Comparison of ENCODE assay signal across 24 mouse cellular contexts in the genomic region with DNA sequence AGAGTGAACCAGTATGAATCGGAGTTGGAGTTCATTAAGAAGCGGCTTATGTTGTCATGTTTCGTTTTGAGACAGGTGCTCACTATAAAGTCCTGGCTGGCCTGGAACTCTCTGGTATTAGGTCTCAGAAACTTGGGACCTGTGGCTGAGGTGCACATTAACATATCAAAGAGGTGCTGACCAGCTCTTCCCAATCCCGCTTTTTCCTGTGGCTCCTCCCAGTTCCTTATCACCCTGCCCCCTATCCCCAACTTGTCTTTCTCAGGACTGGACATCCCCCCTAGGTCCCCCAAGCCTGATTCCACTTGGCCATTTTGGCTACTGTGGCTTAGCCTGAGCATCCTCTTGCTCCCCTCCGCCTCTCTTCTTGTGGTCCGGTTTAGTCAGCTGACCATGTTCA. TPM values are rescaled to one million over a fixed set of nuclear protein-coding genes. Genes with fewer than 3 reads are reported as not detected.
DNase-seq lines count a peak whose midpoint lies in the region; ATAC-seq and TF ChIP-seq lines count a peak whose summit lies in the region.
"Had no signal": no experiment of that assay in that cellular context is flagged by ENCODE, and none has a peak within 500 bp of the region (broad histone marks: within the 10 kb centered on the region; RNA-seq: fewer than 3 reads in every experiment).

No protein-coding gene starts in this region.

- peak overlapping the region; percentile 51 for H3K4me3 ChIP-seq in E14TG2a.4 (replicated peaks; ENCODE audit: low read length)
- no peak overlapping the region for H3K4me3 ChIP-seq in heart, embryonic 12.5 days
- H3K4me3 ChIP-seq: embryonic facial prominence, embryonic 10.5 days; embryonic facial prominence, embryonic 12.5 days; forebrain, embryonic 13.5 days; forebrain, embryonic 15.5 days had no signal

- H3K27ac ChIP-seq in heart, embryonic 12.5 days (ENCODE audit: poor library complexity, severe bottlenecking) = no peak overlapping the region
- H3K27ac ChIP-seq: embryonic facial prominence, embryonic 10.5 days; embryonic facial prominence, embryonic 12.5 days; forebrain, embryonic 13.5 days; forebrain, embryonic 15.5 days had no signal

- peak; percentile 85 for DNase-seq in ES-CJ7 (ENCODE audit: low read depth, low spot score)
- peak; percentile 69 for DNase-seq in R1 (ENCODE audit: low read depth, low spot score)
- no peak for DNase-seq in urinary bladder, adult 18-20 months (ENCODE audit: low spot score in 2 of 2)
- DNase-seq in layer of hippocampus, postnatal 10 days (ENCODE audit: low spot score in 2 of 2) = no peak
- DNase-seq: adrenal gland, adult 8-10 months; adrenal gland, postnatal 14 days; adrenal gland, postnatal 36 days; B cell, adult 2 months; cerebellum, adult 11-12 months; cerebellum, adult 2 months; cerebellum, adult 9-10 months; cerebellum, postnatal 10 days; cerebellum, postnatal 25 days; forebrain, postnatal 0 days had no signal

- H3K9me3 ChIP-seq in E14TG2a.4 (ENCODE audit: low read length) = no peaks in the 10 kb centered on the region
- no peaks in the 10 kb centered on the region for H3K9me3 ChIP-seq in heart, embryonic 12.5 days (replicated peaks)
- H3K9me3 ChIP-seq: embryonic facial prominence, embryonic 10.5 days; embryonic facial prominence, embryonic 12.5 days; forebrain, embryonic 13.5 days; forebrain, embryonic 15.5 days; G1E had no signal

- no peaks in the 10 kb centered on the region for H3K27me3 ChIP-seq in E14TG2a.4 (ENCODE audit: insufficient read depth, low read length)
- H3K27me3 ChIP-seq in heart, embryonic 12.5 days (replicated peaks) = no peaks in the 10 kb centered on the region
- H3K27me3 ChIP-seq: embryonic facial prominence, embryonic 12.5 days; forebrain, embryonic 13.5 days; forebrain, embryonic 15.5 days; Patski had no signal

- WGBS in heart, embryonic 12.5 days = 84% methylated on average over 6 of the region's 6 CpGs

- no peak for TF ChIP-seq CTCF in E14TG2a.4 (conservative IDR thresholded peaks at IDR 0.05; ENCODE audit: low read length)

- no peaks in the 10 kb centered on the region for H3K36me3 ChIP-seq in E14TG2a.4 (ENCODE audit: insufficient read depth, low read length)
- no peaks in the 10 kb centered on the region for H3K36me3 ChIP-seq in heart, embryonic 12.5 days
- H3K36me3 ChIP-seq: embryonic facial prominence, embryonic 10.5 days; embryonic facial prominence, embryonic 12.5 days; forebrain, embryonic 15.5 days; G1E had no signal

- H3K4me1 ChIP-seq in E14TG2a.4 (replicated peaks; ENCODE audit: low read depth, low read length) = peaks cover 54% of the 10 kb centered on the region
- no peaks in the 10 kb centered on the region for H3K4me1 ChIP-seq in heart, embryonic 12.5 days (replicated peaks)
- H3K4me1 ChIP-seq: embryonic facial prominence, embryonic 10.5 days; embryonic facial prominence, embryonic 12.5 days; forebrain, embryonic 13.5 days; forebrain, embryonic 15.5 days had no signal

- H3K4me2 ChIP-seq in heart, embryonic 12.5 days = no peak overlapping the region
- H3K4me2 ChIP-seq: embryonic facial prominence, embryonic 12.5 days; forebrain, embryonic 13.5 days; forebrain, embryonic 15.5 days had no signal

- H3K9ac ChIP-seq in heart, embryonic 12.5 days = no peak overlapping the region
- H3K9ac ChIP-seq: embryonic facial prominence, embryonic 12.5 days; forebrain, embryonic 13.5 days; forebrain, embryonic 15.5 days; forebrain, postnatal 0 days had no signal

- no peak for ATAC-seq in heart, embryonic 12.5 days (ENCODE audit: insufficient number of reproducible peaks, low FRiP score)
- ATAC-seq: activated CD4-positive, CD25-positive, alpha-beta regulatory T cell, adult 4 months; CD4-positive, CD25-positive, alpha-beta regulatory T cell, adult 4 months; forebrain, embryonic 13.5 days; forebrain, embryonic 15.5 days; forebrain, postnatal 0 days; Patski had no signal

RNA-seq across cellular contexts. Expression of gene Epn2, which starts 4.6 kb away (rescaled TPM):
- total RNA-seq in layer of hippocampus, postnatal 10 days (2021) = 100 to 1,000 TPM; 129 to 132 TPM
- polyA plus RNA-seq in heart, embryonic 12.5 days (2016; fragmentation: Nextera tagmentation; extraction: Ambion mirVana) = 23.1 and 25.9 TPM in 2 replicates

Comparison
In these comparisons a context has a peak if more than half of its experiments do, and no peak if none do; other contexts are left out.
1. DNase-seq: peak in ES-CJ7 (single experiment) and R1 (single experiment); none in urinary bladder, adult 18-20 months (0 of 2) and layer of hippocampus, postnatal 10 days (0 of 2).